Mouse (Mus musculus): ENCODE data around the gene Usp39. TPM values are rescaled to one million over a fixed set of nuclear protein-coding genes. Genes with fewer than 3 reads are reported as not detected.
A peak's percentile ranks its signal among the peaks of the same experiment; 100 is the strongest.

Usp39 gene
- polyA plus RNA-seq, 1 experiment, result not detected

DNA sequence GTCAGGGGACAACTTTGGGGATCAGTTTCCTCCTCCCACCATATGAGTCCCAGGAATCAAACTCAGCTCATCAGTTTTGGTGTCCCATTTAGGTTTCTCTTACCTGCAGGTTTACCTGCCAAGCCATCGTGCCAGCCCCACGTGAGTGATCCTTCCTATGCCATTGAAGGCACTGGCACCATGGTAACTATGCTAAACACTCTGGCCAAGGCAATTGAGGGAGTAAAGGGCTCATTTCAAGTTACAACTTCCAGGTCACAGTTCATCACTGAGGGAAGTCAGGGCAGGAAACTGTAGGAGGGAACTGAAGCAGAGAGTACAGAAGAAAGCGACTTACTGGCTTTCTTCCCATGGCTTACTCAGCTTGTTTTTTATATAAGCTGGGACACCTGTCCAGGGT, 21.3 kb upstream of the Usp39 start:
- H3K4me3 ChIP-seq (ENCODE audit: insufficient read depth, low read depth, low read length), result no peak overlapping the region
- peaks cover 5% of the 10 kb centered on the region; the same call in 1 of the 2 replicates for H3K4me1 ChIP-seq (ENCODE audit: control insufficient read depth, insufficient read depth, low read length)
- WGBS, result 66% methylated on average over 3 of the region's 3 CpGs
- no peak for TF ChIP-seq CTCF (IDR thresholded peaks at IDR 0.05; ENCODE audit: insufficient read depth, low read depth, low read length)
- TF ChIP-seq POLR2A (IDR thresholded peaks at IDR 0.05; ENCODE audit: insufficient read depth, low read depth, low read length), result no peak
- no peak overlapping the region for H3K27ac ChIP-seq (ENCODE audit: insufficient read depth, low read depth, low read length)

DNA sequence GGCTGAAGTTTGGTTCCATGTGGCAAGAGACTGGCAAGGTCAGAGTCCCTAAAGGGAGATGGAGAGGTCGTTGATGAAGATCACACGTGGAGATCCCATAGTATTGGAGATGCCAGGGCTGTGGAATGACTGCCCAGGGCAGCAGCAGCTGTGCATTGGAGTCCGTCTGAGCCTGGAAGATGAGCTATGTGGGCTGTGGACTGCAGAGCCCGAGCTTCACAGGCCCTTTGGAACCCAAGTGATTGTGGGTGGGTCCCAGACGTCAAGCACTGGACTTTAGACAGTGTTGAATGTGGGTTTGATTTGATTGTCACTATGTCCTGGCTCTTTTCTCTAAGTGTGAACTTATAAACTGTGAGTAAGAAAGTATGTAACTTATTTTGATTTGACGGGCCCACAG, 20.0 kb upstream of the Usp39 start:
- H3K4me3 ChIP-seq (ENCODE audit: insufficient read depth, low read depth, low read length), result no peak overlapping the region
- no peak for TF ChIP-seq CTCF (IDR thresholded peaks at IDR 0.05; ENCODE audit: insufficient read depth, low read depth, low read length)
- WGBS, result 71% methylated on average over 6 of the region's 6 CpGs
- H3K4me1 ChIP-seq (ENCODE audit: control insufficient read depth, insufficient read depth, low read length), result peaks cover 11% of the 10 kb centered on the region
- H3K27ac ChIP-seq (ENCODE audit: insufficient read depth, low read depth, low read length), result no peak overlapping the region

DNA sequence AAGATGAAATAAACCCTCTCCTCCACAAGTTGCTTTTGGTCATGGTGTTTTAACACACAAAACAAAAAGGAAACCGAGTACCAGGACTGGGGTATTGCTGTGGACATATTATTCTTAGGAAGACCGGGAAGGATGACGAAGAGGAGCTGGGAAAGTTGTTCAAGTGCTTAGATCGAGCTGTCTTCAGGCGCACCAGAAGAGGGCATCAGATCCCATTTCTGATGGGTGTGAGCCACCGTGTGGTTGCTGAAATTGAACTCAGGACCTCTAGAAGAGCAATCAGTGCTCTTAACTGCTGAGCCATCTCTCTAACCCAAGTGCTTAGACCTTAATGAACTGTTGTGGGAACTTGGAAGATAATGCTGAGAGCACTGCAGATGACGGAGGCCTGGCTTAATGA, 19.0 kb upstream of the Usp39 start:
- Histone ChIP-seq H3K27ac (ENCODE audit: insufficient read depth, low read depth, low read length) (no peak overlapping the region), H3K4me3 (ENCODE audit: insufficient read depth, low read depth, low read length) (no peak overlapping the region), H3K4me1 (ENCODE audit: control insufficient read depth, insufficient read depth, low read length) (peaks cover 11% of the 10 kb centered on the region)
- WGBS, result 43% methylated on average over 7 of the region's 7 CpGs
- TF ChIP-seq CTCF (IDR thresholded peaks at IDR 0.05; ENCODE audit: insufficient read depth, low read depth, low read length) (no peak), POLR2A (IDR thresholded peaks at IDR 0.05; ENCODE audit: insufficient read depth, low read depth, low read length) (no peak)

DNA sequence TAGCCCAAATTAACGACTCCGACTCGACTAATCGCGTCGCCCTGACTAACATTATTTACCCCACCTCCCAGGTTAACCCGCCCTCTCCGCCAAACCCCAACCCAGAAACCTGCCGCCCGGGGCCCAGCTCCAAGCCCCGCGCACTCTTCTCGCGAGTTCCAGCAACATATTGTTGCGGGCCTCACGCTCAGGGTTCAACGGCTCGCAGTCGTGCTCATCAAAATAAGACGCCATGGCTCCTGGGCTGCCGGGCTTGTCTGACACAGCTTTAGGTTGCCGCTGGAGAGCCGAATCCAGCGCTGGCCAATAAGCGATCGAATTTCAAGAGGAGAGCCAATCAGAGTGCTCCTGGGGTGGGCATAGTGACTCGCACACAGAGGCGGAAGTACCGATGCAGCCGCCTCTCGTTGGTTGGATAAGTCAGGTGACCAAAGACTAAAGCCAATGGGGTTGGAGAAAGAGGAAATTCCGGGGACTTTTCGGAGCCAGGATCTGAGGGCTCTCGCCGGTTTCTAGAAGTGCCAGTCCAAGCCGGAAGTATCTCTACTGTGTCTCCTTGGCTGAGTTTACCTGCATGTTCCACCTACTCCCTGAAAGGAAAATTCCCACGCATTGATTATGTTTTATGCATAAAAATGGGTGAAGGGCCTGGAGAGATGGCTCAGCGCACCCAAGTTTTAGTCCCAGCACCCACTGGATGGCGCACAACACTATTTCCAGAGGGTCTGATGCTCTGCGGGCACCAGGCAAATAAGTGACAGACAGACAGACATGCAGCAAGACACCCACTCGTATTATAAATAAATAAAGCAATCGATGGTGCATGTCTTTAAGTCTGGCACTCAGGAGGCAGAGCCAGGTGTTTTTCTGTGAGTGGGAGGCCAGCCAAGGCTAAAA, 17.4 kb upstream of the Usp39 start:
- WGBS, result under 1% methylated on average over 42 of the region's 42 CpGs
- Histone ChIP-seq H3K4me1 (ENCODE audit: control insufficient read depth, insufficient read depth, low read length) (peaks cover 11% of the 10 kb centered on the region), H3K27ac (ENCODE audit: insufficient read depth, low read depth, low read length) (peak overlapping the region; percentile 63; the same call in 1 of the 2 replicates), H3K4me3 (ENCODE audit: insufficient read depth, low read depth, low read length) (peak overlapping the region; percentile 82)
- peak; percentile 89 for TF ChIP-seq POLR2A (IDR thresholded peaks at IDR 0.05; ENCODE audit: insufficient read depth, low read depth, low read length)
- 0 out of 2 replicates have a peak, but pooled peaks have one; percentile 26 for TF ChIP-seq CTCF (IDR thresholded peaks at IDR 0.05; ENCODE audit: insufficient read depth, low read depth, low read length)

DNA sequence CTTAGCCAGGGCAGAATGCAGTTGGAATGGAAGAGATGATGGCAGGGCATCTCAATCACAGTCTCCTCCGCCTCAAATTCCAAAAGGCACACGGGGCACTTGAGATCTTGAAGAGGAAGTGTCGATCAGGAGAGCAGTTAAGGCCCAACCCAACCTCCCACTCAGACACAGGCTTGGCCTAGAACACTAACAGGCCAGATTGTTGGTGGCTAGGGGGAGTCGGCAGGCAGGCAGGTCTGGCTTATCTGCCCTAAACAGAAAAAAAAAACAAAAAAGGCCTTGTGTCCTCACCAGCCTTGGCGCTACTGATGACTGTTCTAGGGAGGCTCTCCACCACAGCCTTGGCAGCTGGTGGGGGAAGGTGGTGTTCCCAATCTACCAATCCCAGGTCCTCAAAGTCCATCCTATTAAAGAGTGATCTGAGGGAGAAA, 16.2 kb upstream of the Usp39 start:
- Histone ChIP-seq H3K27ac (ENCODE audit: insufficient read depth, low read depth, low read length) (no peak overlapping the region), H3K4me1 (ENCODE audit: control insufficient read depth, insufficient read depth, low read length) (peaks cover 16% of the 10 kb centered on the region), H3K4me3 (ENCODE audit: insufficient read depth, low read depth, low read length) (peak overlapping the region; percentile 82; the same call in 1 of the 2 replicates)
- TF ChIP-seq CTCF (IDR thresholded peaks at IDR 0.05; ENCODE audit: insufficient read depth, low read depth, low read length) (no peak), POLR2A (IDR thresholded peaks at IDR 0.05; ENCODE audit: insufficient read depth, low read depth, low read length) (no peak)
- 57% methylated on average over 5 of the region's 5 CpGs for WGBS

DNA sequence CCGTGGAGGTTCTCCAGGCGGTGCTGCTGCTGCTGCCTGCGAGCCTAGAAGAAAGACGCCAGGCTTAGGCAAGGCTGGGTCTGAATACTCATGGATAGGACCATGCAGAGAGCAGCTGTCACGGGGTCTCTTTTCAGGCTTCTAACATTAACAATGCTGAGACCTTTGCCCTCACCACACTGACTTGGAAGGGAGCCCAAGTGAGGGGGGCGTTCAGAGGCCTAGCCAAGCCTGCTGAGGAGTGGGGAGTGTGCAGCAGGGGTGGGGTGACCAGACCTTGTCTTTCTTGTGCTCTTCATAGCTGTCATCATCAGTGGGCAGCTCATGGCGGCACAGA, 15.6 kb upstream of the Usp39 start:
- H3K27ac ChIP-seq (ENCODE audit: insufficient read depth, low read depth, low read length), result no peak overlapping the region
- H3K4me3 ChIP-seq (ENCODE audit: insufficient read depth, low read depth, low read length), result no peak overlapping the region
- TF ChIP-seq POLR2A (IDR thresholded peaks at IDR 0.05; ENCODE audit: insufficient read depth, low read depth, low read length), result no peak
- peaks cover 19% of the 10 kb centered on the region for H3K4me1 ChIP-seq (ENCODE audit: control insufficient read depth, insufficient read depth, low read length)
- 50% methylated on average over 7 of the region's 7 CpGs for WGBS

DNA sequence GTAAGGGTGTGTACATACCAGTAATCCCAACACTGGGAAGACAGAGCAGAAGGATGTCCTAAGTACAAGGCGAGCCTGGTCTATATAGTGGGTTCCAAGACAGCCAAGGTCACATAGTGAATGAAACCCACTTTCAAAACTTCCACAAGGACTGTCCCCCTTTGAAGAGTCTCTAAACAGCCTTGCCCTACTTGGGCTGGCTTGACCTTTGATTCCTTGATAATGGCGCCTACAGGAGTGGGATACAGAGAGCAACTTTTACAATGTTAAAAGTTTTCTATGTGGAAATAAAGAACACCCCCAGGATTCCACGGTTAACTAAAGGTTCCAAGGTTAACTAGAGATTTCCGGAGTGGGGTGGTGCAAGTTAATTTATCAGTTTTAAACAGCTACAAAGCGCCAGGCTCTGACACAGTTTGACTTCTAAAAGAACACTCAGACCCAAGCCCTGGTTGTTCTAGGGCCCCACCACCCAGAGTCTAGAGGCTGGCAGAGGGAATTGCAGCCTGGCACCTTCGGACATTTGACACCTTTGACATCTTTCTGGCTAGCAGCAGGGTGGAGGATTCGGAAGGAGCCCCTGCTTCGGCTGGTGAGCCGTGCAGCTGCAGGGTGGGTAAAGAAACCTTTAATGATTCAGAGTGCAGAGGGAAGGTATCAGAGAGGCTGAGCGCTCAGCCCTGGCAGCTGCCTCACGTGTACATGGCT, 15.1 kb upstream of the Usp39 start:
- no peak for TF ChIP-seq POLR2A (IDR thresholded peaks at IDR 0.05; ENCODE audit: insufficient read depth, low read depth, low read length)
- no peak for TF ChIP-seq CTCF (IDR thresholded peaks at IDR 0.05; ENCODE audit: insufficient read depth, low read depth, low read length)
- WGBS, result 70% methylated on average over 11 of the region's 11 CpGs
- Histone ChIP-seq H3K27ac (ENCODE audit: insufficient read depth, low read depth, low read length) (no peak overlapping the region), H3K4me1 (ENCODE audit: control insufficient read depth, insufficient read depth, low read length) (peaks cover 19% of the 10 kb centered on the region), H3K4me3 (ENCODE audit: insufficient read depth, low read depth, low read length) (no peak overlapping the region)

DNA sequence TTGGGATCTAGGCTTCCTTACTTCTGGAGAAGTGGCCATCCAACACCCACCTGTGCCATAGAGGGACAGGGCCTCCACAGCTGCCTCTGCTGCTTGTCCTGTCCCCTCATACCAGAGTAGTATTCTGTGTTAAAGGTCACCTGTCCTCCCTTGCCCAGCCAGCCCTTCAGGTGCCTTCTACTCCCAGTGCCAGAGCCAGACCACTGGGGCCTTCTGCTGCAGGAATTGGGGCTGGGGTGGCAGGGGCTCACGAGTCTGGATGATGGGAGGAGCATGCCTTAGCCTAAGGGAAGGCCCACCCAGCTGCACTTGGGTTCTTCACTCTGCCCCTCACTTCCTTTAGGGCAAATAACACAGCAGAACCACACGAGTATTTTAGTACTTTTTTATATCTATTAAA, 14.4 kb upstream of the Usp39 start:
- no peak for TF ChIP-seq CTCF (IDR thresholded peaks at IDR 0.05; ENCODE audit: insufficient read depth, low read depth, low read length)
- no peak for TF ChIP-seq POLR2A (IDR thresholded peaks at IDR 0.05; ENCODE audit: insufficient read depth, low read depth, low read length)
- H3K4me1 ChIP-seq (ENCODE audit: control insufficient read depth, insufficient read depth, low read length), result peaks cover 22% of the 10 kb centered on the region
- H3K27ac ChIP-seq (ENCODE audit: insufficient read depth, low read depth, low read length), result no peak overlapping the region
- 66% methylated on average over 2 of the region's 2 CpGs for WGBS
- no peak overlapping the region for H3K4me3 ChIP-seq (ENCODE audit: insufficient read depth, low read depth, low read length)

DNA sequence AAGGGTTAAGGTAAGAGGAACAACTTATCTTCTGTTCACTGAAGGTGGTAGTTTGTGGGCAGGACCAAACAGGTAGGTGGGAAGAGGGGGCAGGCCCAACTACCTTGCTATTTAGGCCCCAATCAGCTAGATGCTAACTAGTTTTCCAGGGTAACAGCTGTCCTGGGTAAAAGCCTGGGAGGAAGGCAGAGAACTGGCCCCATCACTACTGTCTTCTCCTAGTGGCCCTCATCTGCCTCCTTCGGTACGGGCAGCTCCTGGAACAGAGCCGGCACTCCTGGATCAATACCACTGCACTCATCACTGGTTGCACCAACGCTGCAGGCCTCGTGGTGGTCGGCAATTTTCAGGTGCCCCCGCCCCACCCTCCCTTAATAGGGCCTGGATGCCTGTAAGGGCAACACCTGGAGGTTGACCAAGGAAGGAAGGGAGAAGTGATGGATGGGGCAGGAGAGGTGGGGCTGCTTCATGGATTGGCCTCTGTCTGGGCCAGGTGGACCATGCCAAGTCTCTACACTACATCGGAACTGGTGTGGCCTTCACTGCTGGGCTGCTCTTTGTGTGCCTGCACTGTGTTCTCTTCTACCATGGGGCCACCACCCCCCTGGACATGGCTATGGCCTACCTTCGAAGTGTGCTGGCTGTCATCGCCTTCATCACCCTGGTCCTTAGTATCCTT, 13.2 kb upstream of the Usp39 start:
- WGBS, result 92% methylated on average over 10 of the region's 10 CpGs
- Histone ChIP-seq H3K4me1 (ENCODE audit: control insufficient read depth, insufficient read depth, low read length) (peaks cover 22% of the 10 kb centered on the region), H3K4me3 (ENCODE audit: insufficient read depth, low read depth, low read length) (no peak overlapping the region), H3K27ac (ENCODE audit: insufficient read depth, low read depth, low read length) (no peak overlapping the region)
- TF ChIP-seq CTCF (IDR thresholded peaks at IDR 0.05; ENCODE audit: insufficient read depth, low read depth, low read length) (no peak), POLR2A (IDR thresholded peaks at IDR 0.05; ENCODE audit: insufficient read depth, low read depth, low read length) (no peak)

All from olfactory bulb, adult 2 months (tissue).